Mouse (Mus musculus): ENCODE data around the gene Syt8.

Gene Syt8

DNA sequence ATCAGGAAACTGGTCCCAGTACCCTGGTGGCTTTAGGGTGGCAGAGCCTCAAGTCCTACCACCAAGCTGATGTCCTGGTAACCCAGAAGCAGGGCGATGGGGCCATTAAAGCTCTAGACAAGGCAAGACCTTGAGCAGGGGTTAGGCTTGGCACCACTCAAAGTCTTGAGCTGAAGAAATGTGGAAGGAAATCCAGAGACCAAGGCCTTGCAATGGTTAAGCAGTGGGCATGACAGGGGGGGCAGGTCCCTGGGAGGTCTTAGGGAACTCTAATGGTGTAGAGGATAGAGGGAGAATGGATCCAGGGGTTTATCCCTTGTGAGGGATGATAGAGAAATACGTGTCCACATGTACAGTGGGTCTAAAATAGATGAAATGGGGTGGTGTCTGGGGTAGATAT, 38.8 kb downstream of the Syt8 start:
- no peak for DNase-seq (ENCODE audit: extremely low read depth, insufficient read length, low spot score)

DNA sequence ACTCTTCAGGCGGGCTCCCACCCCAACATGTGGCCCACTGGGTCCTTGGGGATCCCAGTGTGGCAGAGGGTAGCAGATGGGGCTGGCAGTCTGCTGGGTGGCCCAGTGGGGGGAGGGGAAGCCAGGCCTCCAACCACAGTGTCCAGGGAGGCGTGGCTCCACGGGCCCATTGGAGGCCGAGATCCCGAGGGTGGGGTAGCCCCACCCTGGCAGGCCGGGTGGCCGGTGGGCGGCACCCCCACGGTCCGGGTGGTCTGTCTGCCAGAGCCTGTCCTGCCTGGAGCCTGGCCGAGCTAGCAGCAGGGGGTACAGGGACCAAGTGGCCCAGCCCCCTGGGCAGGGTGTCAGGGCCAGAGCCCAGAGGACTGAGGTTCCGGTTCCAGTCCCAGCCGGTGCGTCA, 40.1 kb downstream of the Syt8 start:
- DNase-seq (ENCODE audit: extremely low read depth, insufficient read length, low spot score), result no peak

DNA sequence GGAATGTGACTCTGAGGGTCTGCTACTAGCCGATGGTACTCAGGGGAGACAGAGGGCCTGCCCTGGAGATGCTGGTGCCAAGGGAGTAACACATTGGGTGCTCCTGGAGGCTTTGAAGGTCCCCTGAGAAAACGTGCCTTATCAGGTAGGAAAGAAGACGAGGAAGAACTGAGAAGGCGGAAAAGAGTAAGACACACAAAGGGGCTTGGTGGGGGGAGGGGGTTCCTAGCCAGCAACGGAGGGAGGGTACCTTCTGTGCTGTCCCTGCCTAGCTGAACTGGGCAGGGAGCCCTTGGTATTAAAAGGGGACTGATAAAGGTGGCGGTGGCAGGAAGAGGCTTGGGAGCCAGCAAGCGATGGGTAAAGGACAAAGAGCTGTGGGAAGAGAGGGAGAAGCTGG, 41.0 kb downstream of the Syt8 start:
- no peak for DNase-seq (ENCODE audit: extremely low read depth, insufficient read length, low spot score)

DNA sequence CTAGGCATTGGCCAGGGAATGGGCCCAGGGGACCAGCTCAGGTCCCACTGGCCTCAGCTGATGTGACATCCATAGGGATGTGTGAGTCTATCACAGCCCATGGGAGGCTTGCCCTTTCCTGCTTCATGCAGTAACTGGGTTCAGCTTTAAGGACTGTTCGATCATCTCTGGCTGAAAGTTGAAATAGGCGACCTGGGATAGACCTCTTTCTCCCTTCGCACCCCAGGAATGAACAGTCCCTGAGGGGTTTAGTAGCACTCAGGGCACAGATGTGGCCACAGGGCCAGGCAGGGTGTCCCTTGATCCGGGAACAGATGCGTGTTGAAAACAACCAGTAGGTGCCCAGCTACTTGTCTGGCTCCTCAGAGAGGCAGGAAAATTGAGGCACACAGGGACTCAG, 41.6 kb downstream of the Syt8 start:
- no peak for DNase-seq (ENCODE audit: extremely low read depth, insufficient read length, low spot score)

DNA sequence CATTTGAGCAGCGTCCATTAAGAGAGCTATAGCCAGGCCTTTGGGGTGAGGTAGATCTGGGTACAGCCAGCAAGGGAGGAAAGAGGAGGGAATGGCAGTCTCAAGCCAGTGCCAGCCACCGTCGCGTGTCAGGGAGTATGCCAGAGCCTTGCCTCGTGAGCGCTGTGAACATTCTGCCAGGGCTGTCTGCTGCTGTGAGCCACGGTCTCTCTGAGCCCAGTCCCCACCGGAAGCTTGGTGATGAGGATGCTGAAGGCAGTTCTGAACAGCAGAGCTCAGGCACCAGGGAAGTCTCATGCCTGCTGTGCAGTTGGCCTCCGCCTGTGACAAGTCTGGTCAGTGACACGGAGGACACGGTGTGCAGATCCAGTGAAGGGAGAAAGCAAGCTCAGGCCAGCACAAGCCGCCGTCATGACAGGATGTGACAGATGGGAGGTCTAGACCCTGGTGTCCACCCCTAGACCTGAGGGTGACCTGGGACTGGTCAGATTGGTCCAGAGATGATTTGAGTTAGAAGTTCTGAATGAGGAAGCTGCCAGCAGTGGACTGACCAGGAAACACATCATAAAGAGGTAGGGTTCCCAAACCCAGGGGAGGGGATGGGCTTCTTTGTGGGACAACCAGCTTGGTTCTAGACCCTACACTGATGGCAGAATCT, 42.3 kb downstream of the Syt8 start:
- no peak for DNase-seq (ENCODE audit: extremely low read depth, insufficient read length, low spot score)

DNA sequence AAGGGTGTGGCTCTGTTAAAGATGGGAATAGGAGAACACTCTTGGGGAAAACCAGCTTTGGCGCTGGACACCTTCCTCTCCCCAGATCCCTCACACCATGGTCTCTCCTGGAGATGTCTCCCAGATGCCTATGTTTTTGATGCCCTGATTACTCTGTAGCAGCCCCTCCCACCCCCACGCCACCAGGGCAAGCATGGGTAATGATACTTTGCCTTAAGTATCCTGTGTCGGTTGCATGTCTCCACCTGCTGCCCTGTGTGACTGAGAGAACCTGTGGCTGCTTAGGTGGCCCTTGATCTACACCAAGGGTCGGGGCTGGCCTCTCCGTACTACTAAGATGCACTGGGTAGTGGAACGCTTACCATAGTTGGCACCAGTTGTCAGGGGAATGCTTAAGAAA, 43.4 kb downstream of the Syt8 start:
- DNase-seq (ENCODE audit: extremely low read depth, insufficient read length, low spot score), result no peak

DNA sequence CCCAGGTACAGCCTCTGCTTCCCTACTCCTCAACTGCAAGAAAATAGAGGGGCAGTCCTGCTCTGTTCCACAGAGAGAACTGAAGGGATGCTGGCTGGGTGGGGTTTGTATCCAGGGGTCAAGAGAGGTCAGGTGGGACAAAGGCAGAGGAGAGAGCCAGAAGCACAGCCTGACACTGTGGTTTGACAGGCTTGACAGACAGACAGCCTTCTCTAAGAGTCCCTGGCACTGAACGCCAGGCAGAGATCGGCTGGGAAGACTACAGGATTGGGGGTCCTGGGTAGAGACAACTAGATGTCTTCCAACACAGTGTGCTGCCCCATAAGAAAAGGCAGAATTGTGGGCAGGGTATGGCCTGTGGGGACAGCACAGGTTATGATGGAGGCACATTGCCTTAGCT, 43.9 kb downstream of the Syt8 start:
- no peak for DNase-seq (ENCODE audit: extremely low read depth, insufficient read length, low spot score)

DNA sequence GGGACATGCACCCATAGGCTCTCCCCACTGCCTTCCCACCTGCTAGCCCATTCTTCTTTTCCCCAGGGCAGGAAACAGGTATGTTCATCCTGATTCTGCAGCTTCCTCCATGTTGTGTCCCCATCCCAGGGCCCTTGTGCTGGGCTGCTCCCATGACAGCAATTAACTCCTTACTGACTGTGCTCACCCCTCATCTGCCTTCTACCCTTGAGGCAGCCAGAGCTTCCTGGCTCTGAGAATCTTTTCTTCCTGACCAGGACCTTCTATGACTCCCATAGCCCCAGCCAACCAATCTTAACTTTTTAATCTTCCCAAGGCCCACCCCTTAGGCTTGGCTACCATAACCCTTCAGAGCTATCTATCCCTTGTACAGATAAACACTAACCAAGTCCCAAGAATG, 44.7 kb downstream of the Syt8 start:
- DNase-seq (ENCODE audit: extremely low read depth, insufficient read length, low spot score), result no peak

DNA sequence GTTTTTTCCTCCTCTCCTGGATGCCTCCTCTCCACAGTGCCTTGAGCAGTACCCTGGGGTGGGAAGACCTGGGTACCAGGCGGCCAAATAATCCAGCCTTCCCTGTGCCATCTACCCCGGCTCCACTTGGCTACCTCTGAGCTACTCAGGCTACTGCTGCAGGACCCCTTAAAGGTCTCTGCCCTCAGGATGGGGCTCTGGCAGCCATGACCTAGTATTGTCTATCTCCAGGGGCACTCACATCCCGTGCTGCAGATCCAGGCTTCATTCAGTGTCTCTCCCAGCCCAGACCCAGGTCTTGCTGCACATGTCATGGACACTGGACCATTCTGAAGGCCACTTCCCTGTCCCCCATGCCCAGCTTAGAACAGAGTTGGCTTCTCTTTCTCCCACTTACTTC, 45.2 kb downstream of the Syt8 start:
- no peak for DNase-seq (ENCODE audit: extremely low read depth, insufficient read length, low spot score)

DNA sequence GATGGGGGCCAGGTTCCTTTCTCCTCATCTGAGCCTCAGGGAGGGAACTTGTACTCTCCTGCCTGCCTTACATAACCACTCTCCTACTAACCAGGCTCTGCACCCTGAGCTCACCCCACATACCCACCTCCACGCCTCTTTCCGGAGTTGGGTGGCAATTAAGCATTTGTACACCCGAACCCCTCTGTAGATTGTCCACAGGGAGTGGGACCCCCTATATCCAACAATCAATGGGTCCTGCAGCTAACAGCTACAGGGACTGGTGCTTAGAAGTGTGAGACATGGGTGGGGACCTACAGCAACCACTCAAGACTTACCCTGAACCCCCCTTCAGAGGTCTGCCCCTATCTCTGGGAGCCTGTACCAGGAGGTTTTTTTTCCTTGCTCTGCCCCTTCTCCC, 46.0 kb downstream of the Syt8 start:
- DNase-seq (ENCODE audit: extremely low read depth, insufficient read length, low spot score), result no peak

DNA sequence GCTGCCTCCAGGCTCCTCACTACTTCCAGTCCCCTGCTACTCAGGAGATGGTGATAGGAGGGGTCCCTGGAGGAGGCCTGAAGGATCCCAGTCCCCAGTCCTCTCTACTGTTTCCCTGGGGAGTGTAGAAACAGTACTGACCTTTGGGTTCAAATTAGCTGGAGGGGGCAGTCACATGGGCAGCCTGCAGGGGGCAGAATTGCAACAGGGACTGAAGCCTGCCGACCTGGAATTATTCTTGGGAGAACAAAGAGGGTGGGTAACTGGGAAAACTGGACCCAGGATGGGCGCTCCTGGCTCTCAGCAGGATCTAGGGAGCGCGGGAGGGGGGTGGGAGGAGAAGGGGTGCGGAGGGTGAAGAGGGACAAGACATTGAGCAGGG, 46.5 kb downstream of the Syt8 start:
- DNase-seq (ENCODE audit: extremely low read depth, insufficient read length, low spot score), result no peak

DNA sequence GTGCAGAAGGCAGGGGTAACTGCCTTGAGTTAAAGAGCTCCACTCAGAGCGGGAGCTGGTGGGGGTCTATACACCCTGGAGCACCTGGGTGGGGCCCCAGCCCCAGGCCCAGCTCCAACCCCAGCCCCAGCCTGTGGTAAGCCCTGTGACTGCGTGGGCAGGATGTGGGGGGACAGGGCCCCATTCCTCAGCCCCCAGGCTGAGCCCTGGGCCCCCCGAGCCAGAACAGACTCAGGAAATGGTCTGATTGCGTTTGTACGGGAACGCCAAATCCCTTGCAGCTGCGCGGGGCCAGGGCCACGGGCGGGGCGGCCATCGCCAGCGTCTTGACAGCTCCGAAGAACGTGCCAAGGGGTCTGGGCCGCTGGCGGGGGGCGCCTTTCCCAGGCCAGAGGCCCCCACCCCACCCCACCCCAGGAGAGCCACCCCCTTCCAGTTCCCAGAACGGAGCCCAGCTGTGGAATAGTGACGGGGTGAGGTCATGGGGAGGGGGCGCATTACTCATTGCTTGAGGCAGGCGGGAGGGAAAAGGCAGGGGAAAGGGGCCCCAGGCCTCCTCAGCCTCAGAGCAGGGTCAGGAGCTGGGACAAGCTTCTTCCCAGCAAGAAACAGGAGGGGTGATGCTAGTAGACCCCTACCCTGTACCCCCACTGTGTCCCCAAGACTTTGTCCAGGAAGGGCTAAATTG, 47.1 kb downstream of the Syt8 start:
- DNase-seq (ENCODE audit: extremely low read depth, insufficient read length, low spot score), result no peak

DNA sequence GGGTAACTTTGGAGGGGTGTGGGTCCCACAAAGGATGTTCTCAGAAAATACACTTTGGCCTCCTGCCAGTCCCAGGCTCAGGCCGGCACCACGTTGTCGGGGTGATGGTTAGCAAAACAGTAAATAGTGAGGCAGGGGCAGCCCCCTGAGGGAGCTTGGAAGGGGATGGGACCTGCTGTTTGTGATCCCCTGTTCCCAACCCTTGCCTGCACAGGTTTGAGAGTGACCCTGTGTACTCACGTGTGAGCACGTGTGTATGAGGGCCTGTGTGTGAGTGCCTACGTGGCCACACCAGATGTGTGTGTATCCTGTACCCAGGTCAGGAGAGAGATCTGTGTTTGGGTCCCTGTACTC, 47.6 kb downstream of the Syt8 start:
- no peak for DNase-seq (ENCODE audit: extremely low read depth, insufficient read length, low spot score)

DNA sequence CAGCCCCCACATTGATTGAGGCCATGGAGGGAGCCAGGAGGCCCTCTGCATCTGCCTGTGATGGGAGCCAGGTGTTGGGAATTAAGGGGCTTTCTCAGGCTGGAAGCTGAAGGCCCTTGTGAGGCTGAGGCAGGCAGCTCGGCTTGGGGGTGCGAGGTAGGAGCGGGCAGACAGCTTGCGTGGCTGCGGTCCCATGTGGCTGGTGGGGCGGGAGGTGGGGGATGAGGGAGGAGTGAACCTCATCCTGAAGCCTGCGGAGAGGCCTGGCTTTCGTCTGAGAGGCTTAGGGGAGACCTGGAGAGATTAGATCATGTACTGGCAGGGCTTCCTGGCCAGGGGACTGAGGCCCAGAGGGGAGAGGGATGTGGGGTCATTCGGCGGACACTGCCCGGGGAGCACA, 48.5 kb downstream of the Syt8 start:
- DNase-seq (ENCODE audit: extremely low read depth, insufficient read length, low spot score), result no peak

DNA sequence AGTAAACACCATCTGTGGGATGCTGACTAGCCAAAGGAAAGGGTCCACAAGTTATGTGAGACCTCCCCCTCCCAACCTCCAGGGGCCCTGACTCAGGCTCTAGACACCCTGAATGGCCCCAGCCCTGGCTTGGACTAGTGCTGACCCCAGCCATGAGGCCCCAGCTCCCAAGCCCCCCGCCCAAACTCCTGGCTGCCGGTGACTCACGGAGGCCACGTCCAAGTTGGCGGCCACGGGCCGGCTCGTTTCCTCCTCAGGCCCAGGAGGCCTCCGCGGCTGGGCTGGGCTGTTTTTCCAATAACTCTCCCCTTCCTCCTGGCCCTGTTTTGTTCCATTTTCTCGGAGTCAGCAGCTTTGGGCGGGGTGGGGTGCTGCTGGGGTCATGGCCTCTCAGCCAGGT, 50.1 kb downstream of the Syt8 start:
- no peak for DNase-seq (ENCODE audit: extremely low read depth, insufficient read length, low spot score)

DNA sequence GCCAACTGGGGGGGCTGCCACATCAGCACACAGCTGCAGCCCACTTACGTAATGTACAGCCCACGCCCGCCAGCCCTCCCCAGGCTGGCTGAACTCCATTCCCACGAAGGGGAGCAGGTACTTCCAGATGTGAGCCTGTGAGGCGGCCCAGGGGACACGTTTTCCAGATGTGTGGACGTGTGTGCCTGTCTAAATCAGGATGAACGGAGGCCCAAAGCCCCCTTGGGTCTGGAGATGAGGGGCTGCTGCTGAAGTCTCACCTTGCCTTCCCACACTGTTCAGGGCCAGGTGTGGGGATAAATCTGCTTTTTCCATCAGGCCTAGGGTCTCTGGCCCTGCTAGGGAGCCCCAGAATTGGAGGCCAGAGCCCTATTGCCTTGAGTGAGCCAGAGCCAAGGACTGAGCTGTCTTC, 52.1 kb downstream of the Syt8 start:
- DNase-seq (ENCODE audit: extremely low read depth, insufficient read length, low spot score), result no peak

DNA sequence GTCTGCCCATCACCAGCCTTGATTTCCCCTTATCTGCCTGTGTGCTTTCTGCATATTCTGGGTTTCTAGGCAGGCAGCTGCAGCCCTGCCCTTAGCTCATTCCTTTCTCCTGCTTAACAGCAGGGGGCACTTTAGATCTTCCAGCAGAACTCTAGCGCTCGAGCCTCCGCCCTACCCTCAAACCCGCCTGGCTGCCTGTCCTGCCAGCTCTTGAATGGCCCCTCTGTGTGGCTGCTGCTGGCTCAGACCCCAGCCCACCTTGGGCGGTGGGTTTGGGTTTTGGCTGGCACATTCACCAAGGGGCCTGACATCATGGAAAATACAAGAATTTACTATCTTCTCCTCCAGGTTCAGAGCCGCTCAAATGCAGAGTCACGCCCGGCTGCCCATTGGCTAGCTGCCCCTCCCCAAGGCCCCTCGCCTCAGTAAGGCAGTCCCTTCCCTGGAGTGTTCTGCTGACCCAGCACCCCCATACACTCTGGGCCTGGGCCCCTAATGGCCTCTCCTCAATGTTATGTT, 52.8 kb downstream of the Syt8 start:
- DNase-seq (ENCODE audit: extremely low read depth, insufficient read length, low spot score), result no peak

DNA sequence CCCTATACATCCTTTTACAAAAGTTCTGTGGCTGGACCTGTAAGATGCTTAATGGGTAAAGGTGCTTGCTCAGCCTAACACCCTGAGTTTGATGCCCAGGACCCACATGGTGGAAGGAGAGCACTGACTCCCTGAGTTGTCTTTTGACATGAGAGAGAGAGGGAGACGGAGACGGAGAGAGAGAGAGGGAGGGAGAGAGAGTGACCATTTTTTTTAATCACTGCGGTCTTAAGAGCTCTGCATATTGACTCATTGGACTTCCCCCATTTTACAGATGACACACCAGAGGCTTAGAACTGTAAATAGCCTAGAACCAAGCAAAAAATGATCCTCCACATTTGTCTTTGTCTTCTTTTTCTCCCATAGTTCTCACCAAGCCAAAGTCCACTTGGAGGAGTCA, 53.4 kb downstream of the Syt8 start:
- no peak for DNase-seq (ENCODE audit: extremely low read depth, insufficient read length, low spot score)
